ENCODE assay signal across 14 mouse cellular contexts in the genomic region with DNA sequence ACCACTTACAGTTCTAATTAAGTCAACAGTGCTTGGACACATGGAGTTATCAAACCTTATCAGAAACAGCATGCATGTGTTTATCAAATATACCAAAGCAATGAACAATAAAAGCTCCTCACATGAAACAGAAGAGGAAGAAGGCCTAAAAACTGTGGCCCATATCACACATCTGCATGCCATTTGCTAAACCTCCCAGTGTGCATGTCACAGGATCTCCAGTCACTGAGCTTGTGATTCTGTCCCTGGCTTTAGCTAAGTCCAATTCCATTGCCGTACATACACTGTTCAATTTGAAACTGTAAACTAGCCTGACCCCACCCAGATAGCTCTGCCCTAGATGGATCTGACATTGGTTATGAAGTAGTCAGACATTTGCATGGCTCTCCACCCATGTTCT.
"Had no signal": no experiment of that assay in that cellular context is flagged by ENCODE, and none has a peak within 500 bp of the region (broad histone marks: within the 10 kb centered on the region; RNA-seq: fewer than 3 reads in every experiment).

No protein-coding gene starts in this region.

- H3K27ac ChIP-seq: kidney, embryonic 15.5 days; limb, embryonic 15.5 days; macrophage; midbrain, embryonic 13.5 days had no signal

- H3K4me1 ChIP-seq: kidney, embryonic 15.5 days; limb, embryonic 15.5 days; midbrain, embryonic 13.5 days had no signal

- ATAC-seq: intestine, embryonic 16.5 days; midbrain, embryonic 13.5 days had no signal

- H3K4me2 ChIP-seq: kidney, embryonic 15.5 days; limb, embryonic 15.5 days; lung, embryonic 14.5 days; midbrain, embryonic 13.5 days had no signal

- H3K4me3 ChIP-seq: kidney, embryonic 15.5 days; limb, embryonic 15.5 days; midbrain, embryonic 13.5 days had no signal

- H3K9me3 ChIP-seq: kidney, embryonic 15.5 days; limb, embryonic 15.5 days; midbrain, embryonic 13.5 days had no signal

- DNase-seq: kidney, adult 2 months; kidney, postnatal 14 days; layer of hippocampus, postnatal 36 days; lung, embryonic 14.5 days; lung, postnatal 14 days; right cerebral cortex, postnatal 4 days; spleen, adult 18-20 months; thymus, adult 18-20 months; thymus, postnatal 14 days had no signal

- H3K36me3 ChIP-seq: kidney, embryonic 15.5 days; limb, embryonic 15.5 days; midbrain, embryonic 13.5 days had no signal

- H3K9ac ChIP-seq: kidney, embryonic 15.5 days; limb, embryonic 15.5 days; lung, embryonic 14.5 days; midbrain, embryonic 13.5 days had no signal

- H3K27me3 ChIP-seq: kidney, embryonic 15.5 days; limb, embryonic 15.5 days; midbrain, embryonic 13.5 days had no signal
